Mouse (Mus musculus): ENCODE results near the gene Slc35e3. TPM values are rescaled to one million over a fixed set of nuclear protein-coding genes. Genes with fewer than 3 reads are reported as not detected.

The Slc35e3 gene
- polyA plus RNA-seq, 1 experiment from 2014 or later, result 18.3 TPM

GRCm38 (mm10) chr10:117752304-117752821 lies 6.2 kb upstream of the Slc35e3 start:
- ATAC-seq (ENCODE audit: low read depth), result no peak
- Histone ChIP-seq H3K4me2 (ENCODE audit: low read depth, low read length) (no peak overlapping the region), H3K9me3 (ENCODE audit: control insufficient read depth, low read length) (peaks cover 3% of the 10 kb centered on the region; the same call in 1 of the 2 replicates), H3K27ac (ENCODE audit: low read length) (no peak overlapping the region), H3K4me3 (ENCODE audit: low read length) (no peak overlapping the region), H3K27me3 (ENCODE audit: control insufficient read depth, insufficient read depth, low read depth, low read length) (no peaks in the 10 kb centered on the region), H3K9ac (ENCODE audit: low read length) (no peak overlapping the region), H3K36me3 (ENCODE audit: control insufficient read depth, insufficient read depth, low read length) (peaks cover 49% of the 10 kb centered on the region), H3K4me1 (replicated peaks; ENCODE audit: control insufficient read depth, insufficient read depth, low read length) (no peaks in the 10 kb centered on the region)
- WGBS, result 97% methylated on average over 7 of the region's 7 CpGs

- no peak overlapping the region for H3K4me3 ChIP-seq (ENCODE audit: low read length)
- no peaks in the 10 kb centered on the region for H3K27me3 ChIP-seq (ENCODE audit: control insufficient read depth, insufficient read depth, low read depth, low read length)
- 91% methylated on average over 6 of the region's 6 CpGs for WGBS
- no peak for ATAC-seq (ENCODE audit: low read depth)
- 0 out of 2 replicates have a peak, but pooled peaks cover 3% of the 10 kb centered on the region for H3K4me1 ChIP-seq (replicated peaks; ENCODE audit: control insufficient read depth, insufficient read depth, low read length)
- H3K4me2 ChIP-seq (ENCODE audit: low read depth, low read length), result no peak overlapping the region
- H3K27ac ChIP-seq (ENCODE audit: low read length), result no peak overlapping the region
- peaks cover 3% of the 10 kb centered on the region; the same call in 1 of the 2 replicates for H3K9me3 ChIP-seq (ENCODE audit: control insufficient read depth, low read length)
- no peak overlapping the region for H3K9ac ChIP-seq (ENCODE audit: low read length)
- peaks cover 44% of the 10 kb centered on the region for H3K36me3 ChIP-seq (ENCODE audit: control insufficient read depth, insufficient read depth, low read length)
Measured at GRCm38 (mm10) chr10:117751744-117752143, 5.6 kb upstream of the Slc35e3 start.

- Histone ChIP-seq H3K9ac (ENCODE audit: low read length) (no peak overlapping the region), H3K4me2 (ENCODE audit: low read depth, low read length) (no peak overlapping the region), H3K9me3 (ENCODE audit: control insufficient read depth, low read length) (peaks cover 3% of the 10 kb centered on the region; the same call in 1 of the 2 replicates), H3K36me3 (ENCODE audit: control insufficient read depth, insufficient read depth, low read length) (peaks cover 41% of the 10 kb centered on the region), H3K27me3 (ENCODE audit: control insufficient read depth, insufficient read depth, low read depth, low read length) (no peaks in the 10 kb centered on the region), H3K4me3 (ENCODE audit: low read length) (no peak overlapping the region), H3K27ac (ENCODE audit: low read length) (no peak overlapping the region), H3K4me1 (replicated peaks; ENCODE audit: control insufficient read depth, insufficient read depth, low read length) (0 out of 2 replicates have a peak, but pooled peaks cover 3% of the 10 kb centered on the region)
- 96% methylated on average over 14 of the region's 14 CpGs for WGBS
- ATAC-seq (ENCODE audit: low read depth), result no peak
Measured at GRCm38 (mm10) chr10:117751282-117751610, 5.1 kb upstream of the Slc35e3 start.

- Histone ChIP-seq H3K4me2 (ENCODE audit: low read depth, low read length) (no peak overlapping the region), H3K9me3 (ENCODE audit: control insufficient read depth, low read length) (peaks cover 3% of the 10 kb centered on the region; the same call in 1 of the 2 replicates), H3K9ac (ENCODE audit: low read length) (no peak overlapping the region), H3K27ac (ENCODE audit: low read length) (no peak overlapping the region), H3K27me3 (ENCODE audit: control insufficient read depth, insufficient read depth, low read depth, low read length) (no peaks in the 10 kb centered on the region), H3K4me1 (replicated peaks; ENCODE audit: control insufficient read depth, insufficient read depth, low read length) (0 out of 2 replicates have a peak, but pooled peaks cover 3% of the 10 kb centered on the region), H3K4me3 (ENCODE audit: low read length) (no peak overlapping the region), H3K36me3 (ENCODE audit: control insufficient read depth, insufficient read depth, low read length) (peaks cover 37% of the 10 kb centered on the region)
- ATAC-seq (ENCODE audit: low read depth), result no peak
- WGBS, result 93% methylated on average over 5 of the region's 5 CpGs
Measured at GRCm38 (mm10) chr10:117750529-117751281, 4.5 kb upstream of the Slc35e3 start.

- peaks cover 3% of the 10 kb centered on the region; the same call in 1 of the 2 replicates for H3K9me3 ChIP-seq (ENCODE audit: control insufficient read depth, low read length)
- H3K4me1 ChIP-seq (replicated peaks; ENCODE audit: control insufficient read depth, insufficient read depth, low read length), result peaks cover 7% of the 10 kb centered on the region; the same call in 1 of the 2 replicates
- 93% methylated on average over 14 of the region's 14 CpGs for WGBS
- no peak overlapping the region for H3K4me2 ChIP-seq (ENCODE audit: low read depth, low read length)
- H3K9ac ChIP-seq (ENCODE audit: low read length), result no peak overlapping the region
- H3K27me3 ChIP-seq (ENCODE audit: control insufficient read depth, insufficient read depth, low read depth, low read length), result no peaks in the 10 kb centered on the region
- ATAC-seq (ENCODE audit: low read depth), result no peak
- H3K4me3 ChIP-seq (ENCODE audit: low read length), result no peak overlapping the region
- no peak overlapping the region for H3K27ac ChIP-seq (ENCODE audit: low read length)
- peaks cover 35% of the 10 kb centered on the region for H3K36me3 ChIP-seq (ENCODE audit: control insufficient read depth, insufficient read depth, low read length)
Measured at GRCm38 (mm10) chr10:117749787-117750343, 3.7 kb upstream of the Slc35e3 start.

GRCm38 (mm10) chr10:117749050-117749686 lies 3.0 kb upstream of the Slc35e3 start:
- Histone ChIP-seq H3K4me1 (replicated peaks; ENCODE audit: control insufficient read depth, insufficient read depth, low read length) (peaks cover 11% of the 10 kb centered on the region; the same call in 1 of the 2 replicates), H3K9me3 (ENCODE audit: control insufficient read depth, low read length) (peaks cover 3% of the 10 kb centered on the region; the same call in 1 of the 2 replicates), H3K27me3 (ENCODE audit: control insufficient read depth, insufficient read depth, low read depth, low read length) (no peaks in the 10 kb centered on the region), H3K4me2 (ENCODE audit: low read depth, low read length) (no peak overlapping the region), H3K9ac (ENCODE audit: low read length) (no peak overlapping the region), H3K4me3 (ENCODE audit: low read length) (no peak overlapping the region), H3K27ac (ENCODE audit: low read length) (no peak overlapping the region), H3K36me3 (ENCODE audit: control insufficient read depth, insufficient read depth, low read length) (peaks cover 32% of the 10 kb centered on the region)
- 96% methylated on average over 10 of the region's 10 CpGs for WGBS
- no peak for ATAC-seq (ENCODE audit: low read depth)

- no peak overlapping the region for H3K4me3 ChIP-seq (ENCODE audit: low read length)
- peaks cover 32% of the 10 kb centered on the region for H3K36me3 ChIP-seq (ENCODE audit: control insufficient read depth, insufficient read depth, low read length)
- peaks cover 14% of the 10 kb centered on the region; the same call in 1 of the 2 replicates for H3K4me1 ChIP-seq (replicated peaks; ENCODE audit: control insufficient read depth, insufficient read depth, low read length)
- H3K27ac ChIP-seq (ENCODE audit: low read length), result no peak overlapping the region
- peaks cover 3% of the 10 kb centered on the region; the same call in 1 of the 2 replicates for H3K9me3 ChIP-seq (ENCODE audit: control insufficient read depth, low read length)
- H3K27me3 ChIP-seq (ENCODE audit: control insufficient read depth, insufficient read depth, low read depth, low read length), result no peaks in the 10 kb centered on the region
- no peak for ATAC-seq (ENCODE audit: low read depth)
- no peak overlapping the region for H3K4me2 ChIP-seq (ENCODE audit: low read depth, low read length)
- WGBS, result 85% methylated on average over 10 of the region's 10 CpGs
- no peak overlapping the region for H3K9ac ChIP-seq (ENCODE audit: low read length)
Measured at GRCm38 (mm10) chr10:117748276-117749049, 2.3 kb upstream of the Slc35e3 start.

- 85% methylated on average over 7 of the region's 7 CpGs for WGBS
- peaks cover 29% of the 10 kb centered on the region for H3K36me3 ChIP-seq (ENCODE audit: control insufficient read depth, insufficient read depth, low read length)
- ATAC-seq (ENCODE audit: low read depth), result no peak
- H3K4me3 ChIP-seq (ENCODE audit: low read length), result no peak overlapping the region
- peaks cover 3% of the 10 kb centered on the region; the same call in 1 of the 2 replicates for H3K9me3 ChIP-seq (ENCODE audit: control insufficient read depth, low read length)
- no peak overlapping the region for H3K4me2 ChIP-seq (ENCODE audit: low read depth, low read length)
- no peak overlapping the region for H3K27ac ChIP-seq (ENCODE audit: low read length)
- H3K4me1 ChIP-seq (replicated peaks; ENCODE audit: control insufficient read depth, insufficient read depth, low read length), result peaks cover 14% of the 10 kb centered on the region; the same call in 1 of the 2 replicates
- H3K27me3 ChIP-seq (ENCODE audit: control insufficient read depth, insufficient read depth, low read depth, low read length), result no peaks in the 10 kb centered on the region
- H3K9ac ChIP-seq (ENCODE audit: low read length), result no peak overlapping the region
Measured at GRCm38 (mm10) chr10:117747711-117748110, 1.5 kb upstream of the Slc35e3 start.

All from lung, embryonic 16.5 days (tissue).